Mouse (Mus musculus): ENCODE results near the gene Tvp23b. TPM values are rescaled to one million over a fixed set of nuclear protein-coding genes. Genes with fewer than 3 reads are reported as not detected.
A peak's percentile ranks its signal among the peaks of the same experiment; 100 is the strongest.

The Tvp23b gene
- total RNA-seq (2015) = 42.3 and 46.6 TPM in 2 replicates
- 37.7 and 41.9 TPM in 2 replicates for total RNA-seq (2017)

- ATAC-seq (replicated peaks; ENCODE audit: poor library complexity) = peak; percentile 89
These were observed at the start of gene Tvp23b for GRCm38 (mm10) chr11:62879220-62880048. Gene Tvp23b, plus strand, starts transcription at chr11:62879455.

- no peak for ATAC-seq (replicated peaks; ENCODE audit: poor library complexity)
These were observed 48.9 kb upstream of the Tvp23b start for GRCm38 (mm10) chr11:62830387-62830786.

- no peak for ATAC-seq (replicated peaks; ENCODE audit: poor library complexity)
These were observed 47.3 kb upstream of the Tvp23b start for GRCm38 (mm10) chr11:62831906-62832305.

GRCm38 (mm10) chr11:62844562-62844961 is 34.7 kb upstream of the Tvp23b start:
- ATAC-seq (replicated peaks; ENCODE audit: poor library complexity) = peak; percentile 55

GRCm38 (mm10) chr11:62845730-62846129 is 33.5 kb upstream of the Tvp23b start:
- no peak for ATAC-seq (replicated peaks; ENCODE audit: poor library complexity)

- ATAC-seq (replicated peaks; ENCODE audit: poor library complexity) = peak; percentile 53
These were observed 32.1 kb upstream of the Tvp23b start, which contains the start of gene Fbxw10 for GRCm38 (mm10) chr11:62846961-62847654. Gene Fbxw10, plus strand, starts transcription at chr11:62847069.

- peak; percentile 67 for ATAC-seq (replicated peaks; ENCODE audit: poor library complexity)
These were observed 31.5 kb upstream of the Tvp23b start for GRCm38 (mm10) chr11:62847655-62848191.

- no peak for ATAC-seq (replicated peaks; ENCODE audit: poor library complexity)
These were observed 31.0 kb upstream of the Tvp23b start for GRCm38 (mm10) chr11:62848301-62848700.

GRCm38 (mm10) chr11:62851199-62851598 is 28.1 kb upstream of the Tvp23b start:
- peak; percentile 42; the same call in 1 of the 2 replicates for ATAC-seq (replicated peaks; ENCODE audit: poor library complexity)

- ATAC-seq (replicated peaks; ENCODE audit: poor library complexity) = peak; percentile 76
These were observed 25.9 kb upstream of the Tvp23b start for GRCm38 (mm10) chr11:62853334-62853733.

GRCm38 (mm10) chr11:62865562-62865961 is 13.7 kb upstream of the Tvp23b start:
- ATAC-seq (replicated peaks; ENCODE audit: poor library complexity) = no peak

GRCm38 (mm10) chr11:62866685-62867084 is 12.6 kb upstream of the Tvp23b start:
- peak; percentile 72 for ATAC-seq (replicated peaks; ENCODE audit: poor library complexity)

- no peak for ATAC-seq (replicated peaks; ENCODE audit: poor library complexity)
These were observed 10.1 kb upstream of the Tvp23b start for GRCm38 (mm10) chr11:62869201-62869600.

- ATAC-seq (replicated peaks; ENCODE audit: poor library complexity) = peak; percentile 69
These were observed 9.4 kb upstream of the Tvp23b start for GRCm38 (mm10) chr11:62869715-62870371.

- ATAC-seq (replicated peaks; ENCODE audit: poor library complexity) = no peak
These were observed 5.8 kb upstream of the Tvp23b start for GRCm38 (mm10) chr11:62873479-62873878.

GRCm38 (mm10) chr11:62875696-62876095 is 3.6 kb upstream of the Tvp23b start:
- no peak for ATAC-seq (replicated peaks; ENCODE audit: poor library complexity)

- ATAC-seq (replicated peaks; ENCODE audit: poor library complexity) = no peak
These were observed 2.8 kb upstream of the Tvp23b start for GRCm38 (mm10) chr11:62876445-62876844.

GRCm38 (mm10) chr11:62877391-62877790 is 1.9 kb upstream of the Tvp23b start:
- ATAC-seq (replicated peaks; ENCODE audit: poor library complexity) = no peak

GRCm38 (mm10) chr11:62878728-62879127 is 527 bp upstream of the Tvp23b start:
- no peak for ATAC-seq (replicated peaks; ENCODE audit: poor library complexity)

GRCm38 (mm10) chr11:62883407-62883806 is 4.2 kb downstream of the Tvp23b start:
- ATAC-seq (replicated peaks; ENCODE audit: poor library complexity) = peak; percentile 42

GRCm38 (mm10) chr11:62885323-62885722 is 6.1 kb downstream of the Tvp23b start:
- no peak for ATAC-seq (replicated peaks; ENCODE audit: poor library complexity)
